19 mouse cellular contexts compared by ENCODE assay signal in genomic region chr2:134682326-134682725, GRCm38 (mm10).
"Had no signal": no experiment of that assay in that cellular context is flagged by ENCODE, and none has a peak within 500 bp of the region (broad histone marks: within the 10 kb centered on the region; RNA-seq: fewer than 3 reads in every experiment).

No protein-coding gene starts in this region.

- H3K4me3 ChIP-seq: kidney, embryonic 15.5 days; left cerebral cortex, adult 2 months; limb, embryonic 12.5 days; limb, embryonic 15.5 days; stomach, embryonic 15.5 days had no signal

- H3K27ac ChIP-seq: kidney, embryonic 15.5 days; left cerebral cortex, adult 2 months; limb, embryonic 12.5 days; limb, embryonic 15.5 days; liver, embryonic 14.5 days; macrophage; stomach, embryonic 15.5 days had no signal

- H3K4me1 ChIP-seq: kidney, embryonic 15.5 days; limb, embryonic 12.5 days; limb, embryonic 15.5 days; stomach, embryonic 15.5 days had no signal

- H3K27me3 ChIP-seq: kidney, embryonic 15.5 days; limb, embryonic 12.5 days; limb, embryonic 15.5 days; stomach, embryonic 15.5 days had no signal

- H3K36me3 ChIP-seq: kidney, embryonic 15.5 days; limb, embryonic 12.5 days; limb, embryonic 15.5 days; stomach, embryonic 15.5 days had no signal

- H3K9ac ChIP-seq: kidney, embryonic 15.5 days; limb, embryonic 12.5 days; limb, embryonic 15.5 days; liver, embryonic 14.5 days; liver, postnatal 0 days; lung, embryonic 14.5 days; stomach, embryonic 15.5 days had no signal

- ATAC-seq: intestine, postnatal 0 days; liver, postnatal 0 days; lung, postnatal 0 days had no signal

- H3K9me3 ChIP-seq: kidney, embryonic 15.5 days; limb, embryonic 12.5 days; limb, embryonic 15.5 days; stomach, embryonic 15.5 days had no signal

- DNase-seq: kidney, adult 8-10 months; kidney, postnatal 10 days; kidney, postnatal 36 days; layer of hippocampus, postnatal 36 days; liver, postnatal 0 days; lung, embryonic 14.5 days; right cerebral cortex, postnatal 25 days; spleen, adult 18-20 months; thymus, postnatal 25 days had no signal

- H3K4me2 ChIP-seq: kidney, embryonic 15.5 days; limb, embryonic 12.5 days; limb, embryonic 15.5 days; liver, embryonic 11.5 days; lung, embryonic 14.5 days; stomach, embryonic 15.5 days had no signal
